Mouse (Mus musculus) thymus, postnatal 10 days (tissue): ENCODE measurements around the gene Ccdc17.
A peak's percentile ranks its signal among the peaks of the same experiment; 100 is the strongest.

Experiments
- DNase-seq, 2 experiments: peaks; one replicate each; pipeline ENCODE4 v3.0.0; 2021; ENCODE audit warnings: low spot score in 2 of 2

Ccdc17 gene

DNA sequence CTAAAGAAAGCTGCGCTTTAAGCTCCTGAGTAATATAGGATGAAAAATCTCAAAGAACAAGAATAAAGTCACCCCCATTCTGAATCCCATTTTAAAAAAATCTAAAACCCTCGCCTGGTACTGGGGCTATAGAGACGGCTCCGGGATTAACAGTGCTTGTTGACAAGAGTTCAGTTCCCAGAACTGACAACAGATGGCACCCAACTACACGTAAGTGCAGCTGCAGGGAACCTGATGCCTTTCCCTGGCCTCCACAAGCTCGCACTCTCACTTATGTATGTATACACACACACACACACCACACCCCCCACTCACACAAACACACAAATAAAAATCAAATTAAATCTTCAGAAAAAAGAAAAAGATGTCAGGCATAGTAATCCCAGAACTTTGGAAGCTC, 47.9 kb downstream of the Ccdc17 start:
- DNase-seq = peak in 1 of 2 experiments; percentile 25

DNA sequence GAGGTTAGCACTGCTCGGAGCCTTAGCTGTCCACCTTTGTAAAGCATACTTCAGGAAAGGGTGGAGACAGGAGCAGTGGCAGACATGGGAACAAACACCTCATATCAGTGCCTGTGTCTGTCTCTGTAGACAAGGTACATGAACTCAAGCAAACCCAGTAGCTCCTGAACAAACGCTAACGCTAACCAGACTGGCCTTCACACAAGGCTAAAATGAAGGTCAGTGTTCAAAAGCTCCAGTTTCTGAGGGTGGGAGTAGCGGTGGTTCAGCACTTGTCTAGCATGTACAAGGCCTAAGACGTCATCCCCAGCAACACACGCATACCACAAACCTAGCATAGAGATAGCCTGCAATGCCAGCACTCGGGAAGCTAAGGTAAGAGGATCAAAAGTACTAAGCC, 49.2 kb downstream of the Ccdc17 start:
- DNase-seq = no peak

DNA sequence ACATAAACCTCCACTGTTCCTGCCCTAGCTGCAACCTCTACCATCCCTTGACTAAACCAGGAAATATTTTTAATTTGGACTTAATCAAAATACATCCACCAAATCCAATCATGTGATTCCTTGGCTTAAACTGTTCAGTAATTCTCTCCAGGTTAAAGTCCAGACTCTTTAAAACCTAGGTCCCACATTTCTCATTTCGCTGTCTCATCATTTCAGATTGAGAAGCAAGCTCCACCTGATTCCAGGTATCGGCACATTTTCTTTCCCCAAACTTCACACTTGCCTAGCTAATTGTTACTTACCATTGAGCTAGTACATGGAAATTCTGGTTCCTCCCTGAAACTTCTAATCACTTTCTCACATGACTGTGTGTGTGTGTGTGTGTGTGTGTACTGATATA, 53.0 kb downstream of the Ccdc17 start:
- DNase-seq = no peak
